Mouse (Mus musculus) testis, adult 2 months (tissue): ENCODE results near the gene 2610301B20Rik.

Experiments
- CTCF ChIP-seq: fragments of 200-500 bp; IDR thresholded peaks from 2 replicates; pipeline ENCODE4 v1.5.1; 2012; ENCODE audit warnings: low read depth, mild to moderate bottlenecking, inconsistent platforms, low read length, moderate library complexity; ENCODE audit not compliant: control insufficient read depth, insufficient read depth, insufficient replicate concordance
- POLR2A ChIP-seq: fragments of 200-500 bp; IDR thresholded peaks from 2 replicates; pipeline ENCODE4 v1.6.1; 2012; ENCODE audit warnings: low read depth, mild to moderate bottlenecking, inconsistent platforms, low read length, moderate library complexity; ENCODE audit not compliant: control insufficient read depth

DNA sequence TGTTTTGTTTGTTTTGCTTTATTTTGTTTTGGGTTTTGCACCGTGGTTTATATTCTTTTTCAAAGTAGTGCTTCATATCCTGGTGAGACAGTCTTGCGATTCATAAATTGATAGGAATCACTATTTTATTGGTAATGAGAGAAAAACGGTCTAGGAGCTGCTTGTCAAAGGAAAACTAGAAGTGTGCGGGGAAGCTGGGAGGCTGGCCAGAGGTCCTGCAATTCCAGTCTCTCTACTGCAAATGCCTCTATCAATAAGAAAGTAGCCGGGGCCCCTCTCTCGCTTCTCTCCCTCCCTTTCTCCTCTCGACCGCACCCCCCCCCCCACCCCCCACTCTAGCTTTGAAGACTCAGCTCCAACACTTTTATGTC lies 764 bp upstream of the 2610301B20Rik start:
- no peak for TF ChIP-seq CTCF
- TF ChIP-seq POLR2A = no peak
